Mouse (Mus musculus): ENCODE measurements around the gene Rps25.
"Not testable (repeated sequence)": the region's sequence is repeated elsewhere in the genome, so short reads cannot be mapped to it uniquely, and the experiment has no call there.

DNA sequence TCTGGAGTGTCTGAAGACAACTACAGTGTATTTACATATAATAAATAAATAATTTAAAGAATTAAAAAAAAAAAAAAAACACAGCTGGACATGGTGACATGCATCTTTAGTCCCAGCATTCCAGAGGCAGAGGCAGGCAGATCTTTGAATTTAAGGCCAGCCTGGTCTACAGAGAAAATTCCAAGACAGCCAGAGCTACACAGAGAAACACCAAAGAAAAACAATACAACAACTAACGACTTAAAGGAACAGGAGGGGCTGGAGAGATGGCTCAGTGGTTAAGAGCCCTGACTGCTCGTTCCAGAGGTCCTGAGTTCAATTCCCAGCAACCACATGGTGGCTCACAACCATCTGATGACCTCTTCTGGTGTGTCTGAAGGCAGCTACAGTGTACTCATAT, 29.6 kb upstream of the Rps25 start:
- TF ChIP-seq CTCF (IDR thresholded peaks at IDR 0.05; ENCODE audit: low read depth); EP300 (optimal IDR thresholded peaks at IDR 0.05): not testable (repeated sequence)
